Mouse (Mus musculus) embryonic fibroblast, embryonic 13.5 days (primary cell): ENCODE results near the gene Rxrg. TPM values are rescaled to one million over a fixed set of nuclear protein-coding genes. Genes with fewer than 3 reads are reported as not detected.

Experiments used
- H3K27ac ChIP-seq: 2 replicates; pipeline ENCODE4 v1.5.1; 2012; ENCODE audit warnings: low read length, control low read depth, inconsistent platforms; ENCODE audit not compliant: insufficient read depth
- H3K4me1 ChIP-seq: 2 replicates; pipeline ENCODE4 v1.6.1; 2011; ENCODE audit warnings: low read length; ENCODE audit not compliant: control insufficient read depth, insufficient read depth
- H3K4me3 ChIP-seq: 2 replicates; pipeline ENCODE4 v1.5.1; 2011; ENCODE audit warnings: mild to moderate bottlenecking, control low read depth, low read length; ENCODE audit not compliant: insufficient read depth
- CTCF ChIP-seq: IDR thresholded peaks from 2 replicates; pipeline ENCODE4 v1.5.1; 2011; ENCODE audit warnings: mild to moderate bottlenecking, control low read depth, low read length, moderate library complexity, borderline replicate concordance; ENCODE audit not compliant: insufficient read depth
- POLR2A ChIP-seq: IDR thresholded peaks from 2 replicates; pipeline ENCODE4 v1.6.1; 2011; ENCODE audit warnings: low read depth, mild to moderate bottlenecking, control low read depth, low read length, moderate library complexity
- polyA plus RNA-seq: library from polyadenylated mRNA; stranded (reverse); fragments of >200 nt; gene quantifications from 2 replicates; pipeline ENCODE4 v1.2.4, GENCODE M21; 2011; ENCODE audit warnings: low read depth; ENCODE audit not compliant: missing spikeins, insufficient read length

The Rxrg gene
- not detected in 2 replicates for polyA plus RNA-seq

- H3K4me1 ChIP-seq: no peaks in the 10 kb centered on the region
- no peak within 1 kb of the TSS for H3K27ac ChIP-seq
- H3K4me3 ChIP-seq: peak within 1 kb of the TSS; percentile 5
- TF ChIP-seq CTCF (no peak), POLR2A (no peak)
These were observed at the start of gene Rxrg for GRCm38 (mm10) chr1:167598255-167599081. Gene Rxrg (plus strand): TSS chr1:167598384.

- H3K4me1 ChIP-seq: peaks cover 4% of the 10 kb centered on the region; the same call in 1 of the 2 replicates
- H3K27ac ChIP-seq: no peak overlapping the region
- TF ChIP-seq CTCF: no peak
- no peak for TF ChIP-seq POLR2A
- no peak overlapping the region for H3K4me3 ChIP-seq
These were observed 48.9 kb upstream of the Rxrg start for GRCm38 (mm10) chr1:167549324-167549723.

GRCm38 (mm10) chr1:167551601-167552000, 46.6 kb upstream of the Rxrg start:
- TF ChIP-seq POLR2A (no peak), CTCF (no peak)
- Histone ChIP-seq H3K27ac (no peak overlapping the region), H3K4me1 (peaks cover 4% of the 10 kb centered on the region; the same call in 1 of the 2 replicates), H3K4me3 (no peak overlapping the region)

DNA sequence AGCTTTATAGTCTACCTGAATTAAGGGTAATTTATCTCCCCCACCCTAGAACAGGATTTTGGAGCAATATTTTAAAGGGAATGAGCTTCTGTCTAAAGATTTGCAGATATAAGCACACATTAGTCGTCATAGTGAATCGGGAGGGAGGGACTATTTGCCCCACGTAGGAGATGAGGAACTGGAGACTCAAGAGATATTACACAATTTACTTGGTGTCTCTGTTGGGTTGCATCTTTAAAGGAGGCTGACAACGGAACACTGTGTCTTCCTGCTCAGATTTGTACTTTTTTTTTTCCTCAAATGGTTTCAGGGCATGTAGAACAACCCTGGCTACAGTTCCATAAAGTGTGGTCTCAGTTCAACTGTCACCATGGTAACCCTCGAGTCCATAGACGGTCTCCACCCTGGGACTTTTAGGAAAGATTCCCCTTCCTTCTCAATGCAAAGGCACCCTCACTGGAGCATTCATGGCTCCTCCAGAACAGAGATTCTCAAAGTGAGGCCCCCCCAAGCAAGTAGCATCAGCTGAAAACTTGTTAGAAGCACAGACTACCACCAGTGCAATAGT, 44.1 kb upstream of the Rxrg start:
- peaks cover 4% of the 10 kb centered on the region; the same call in 1 of the 2 replicates for H3K4me1 ChIP-seq
- H3K27ac ChIP-seq: no peak overlapping the region

GRCm38 (mm10) chr1:167566571-167566970, 31.6 kb upstream of the Rxrg start:
- no peaks in the 10 kb centered on the region for H3K4me1 ChIP-seq
- no peak overlapping the region for H3K27ac ChIP-seq
- no peak overlapping the region for H3K4me3 ChIP-seq
- TF ChIP-seq CTCF (no peak), POLR2A (no peak)

More for the DNA sequence above, 44.1 kb upstream of the Rxrg start:
- H3K4me3 ChIP-seq: no peak overlapping the region
- TF ChIP-seq POLR2A (no peak), CTCF (no peak)

DNA sequence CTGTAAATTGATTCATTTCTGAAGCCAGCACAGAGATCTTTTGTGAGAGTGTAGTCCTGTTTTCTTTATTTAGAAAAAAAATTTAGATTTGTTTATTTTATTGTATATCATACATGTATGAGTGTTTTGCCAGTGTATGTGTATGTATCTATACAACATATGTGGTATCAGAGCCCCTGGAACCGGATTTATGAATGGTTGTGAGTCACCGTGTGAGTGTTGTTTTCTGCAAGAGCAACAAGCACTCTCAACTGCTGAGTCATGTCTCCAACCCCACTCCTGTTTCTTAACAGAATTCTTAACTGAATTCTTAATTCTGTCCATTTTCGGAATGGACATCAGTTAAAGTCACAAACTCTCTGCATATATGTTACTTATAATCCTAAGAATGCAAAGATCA, 19.1 kb upstream of the Rxrg start:
- H3K4me3 ChIP-seq: no peak overlapping the region
- TF ChIP-seq POLR2A (no peak), CTCF (no peak)
- H3K4me1 ChIP-seq: no peaks in the 10 kb centered on the region
- no peak overlapping the region for H3K27ac ChIP-seq

- no peak overlapping the region for H3K27ac ChIP-seq
- no peak overlapping the region for H3K4me3 ChIP-seq
- TF ChIP-seq CTCF (no peak), POLR2A (no peak)
- H3K4me1 ChIP-seq: no peaks in the 10 kb centered on the region
These were observed 15.0 kb upstream of the Rxrg start for GRCm38 (mm10) chr1:167583195-167583594.

GRCm38 (mm10) chr1:167583888-167584287, 14.3 kb upstream of the Rxrg start:
- TF ChIP-seq CTCF (no peak), POLR2A (no peak)
- H3K4me1 ChIP-seq: no peaks in the 10 kb centered on the region
- no peak overlapping the region for H3K4me3 ChIP-seq
- H3K27ac ChIP-seq: no peak overlapping the region

DNA sequence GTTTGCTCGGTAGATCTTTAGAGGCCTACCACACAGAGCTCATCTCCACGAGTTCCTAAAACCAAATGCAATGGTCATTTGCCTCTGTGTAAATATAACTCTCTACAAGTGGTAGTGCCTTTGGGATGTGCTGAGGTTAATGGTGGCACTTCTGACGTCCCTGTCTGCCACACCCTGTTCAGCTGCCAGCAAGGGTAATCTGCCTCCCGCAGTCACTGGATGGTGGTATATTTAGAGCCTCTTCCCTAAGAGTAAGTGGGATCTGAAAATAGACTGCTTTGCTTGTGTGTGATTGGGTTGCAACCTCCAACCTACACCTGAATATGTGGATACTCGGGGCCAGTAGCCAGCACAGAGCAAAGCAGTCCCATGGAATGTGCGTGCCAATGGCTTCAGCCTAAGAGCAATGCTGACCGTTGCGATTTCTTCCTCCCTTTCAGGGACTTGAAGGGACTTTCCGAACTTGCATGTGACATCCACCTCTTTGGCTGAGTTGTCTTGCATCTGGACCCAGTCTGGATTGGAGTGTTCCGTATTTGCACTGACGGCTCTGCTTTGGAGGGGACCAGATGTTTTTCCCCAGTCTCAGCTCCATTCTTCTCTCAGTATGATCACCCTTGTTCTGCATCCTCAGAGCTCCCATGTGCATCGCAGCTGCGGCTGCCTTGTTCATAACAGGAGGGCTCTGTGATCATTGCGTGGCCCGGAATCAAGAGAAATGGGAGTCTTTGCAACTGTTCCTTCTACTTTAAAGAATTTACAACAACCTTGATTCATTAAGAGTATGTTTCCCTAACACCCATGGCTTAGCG, 9.2 kb upstream of the Rxrg start:
- Histone ChIP-seq H3K4me1 (no peaks in the 10 kb centered on the region), H3K4me3 (no peak overlapping the region), H3K27ac (no peak overlapping the region)
- TF ChIP-seq CTCF (no peak), POLR2A (no peak)
